Mouse (Mus musculus) kidney, adult 18-20 months (tissue): ENCODE data around the gene Xirp2.

ENCODE experiments used
- DNase-seq: peaks from one replicate; pipeline ENCODE4 v3.0.0; 2021

Xirp2 gene

DNA sequence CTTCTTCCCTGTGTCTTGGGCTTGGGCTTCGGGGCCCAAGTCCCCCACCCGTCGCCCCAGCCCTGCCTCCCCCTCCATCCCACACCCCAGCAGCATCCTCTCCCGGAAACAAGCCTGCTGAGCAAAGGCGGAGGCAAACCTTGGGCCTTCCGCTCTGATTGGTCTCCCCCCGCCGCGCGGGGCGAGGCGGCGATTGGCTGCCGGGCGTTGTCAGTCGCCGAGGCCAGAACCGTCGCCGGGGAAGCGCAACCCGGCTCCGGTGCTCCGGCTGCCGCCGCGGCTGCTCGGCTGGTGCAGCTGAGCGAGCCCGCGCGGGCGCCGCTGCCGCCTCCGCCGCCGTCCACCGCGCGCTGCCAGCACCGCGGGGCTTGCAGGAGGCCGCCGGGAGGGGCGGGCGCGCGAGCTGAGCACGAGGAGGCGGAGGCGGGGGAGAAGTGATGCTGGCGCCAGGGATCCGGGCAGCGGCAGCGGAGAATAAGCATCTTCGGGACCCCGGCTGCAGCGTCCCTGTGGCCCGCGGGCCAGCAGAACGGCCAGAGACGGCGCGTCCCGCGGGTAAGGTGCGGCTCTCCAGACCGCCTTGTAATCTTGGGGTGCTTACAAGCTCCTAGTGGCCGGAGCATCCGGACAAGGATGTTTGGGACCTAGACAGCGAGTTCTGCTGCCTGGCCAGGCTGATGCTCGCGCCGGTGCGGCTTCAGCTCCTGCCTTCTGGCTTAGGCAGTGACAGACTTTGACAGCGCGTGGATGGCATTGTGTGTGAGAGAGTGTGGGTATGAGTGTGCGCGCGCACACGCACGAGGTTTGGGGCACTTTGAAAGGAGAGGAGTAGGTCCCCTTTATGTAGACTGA is 119.9 kb downstream of the Xirp2 start, which contains the start of gene B3galt1:
Gene B3galt1 (plus strand): TSS at position 392 of the 852 bp plus-strand sequence.
- peak; percentile 50 for DNase-seq

DNA sequence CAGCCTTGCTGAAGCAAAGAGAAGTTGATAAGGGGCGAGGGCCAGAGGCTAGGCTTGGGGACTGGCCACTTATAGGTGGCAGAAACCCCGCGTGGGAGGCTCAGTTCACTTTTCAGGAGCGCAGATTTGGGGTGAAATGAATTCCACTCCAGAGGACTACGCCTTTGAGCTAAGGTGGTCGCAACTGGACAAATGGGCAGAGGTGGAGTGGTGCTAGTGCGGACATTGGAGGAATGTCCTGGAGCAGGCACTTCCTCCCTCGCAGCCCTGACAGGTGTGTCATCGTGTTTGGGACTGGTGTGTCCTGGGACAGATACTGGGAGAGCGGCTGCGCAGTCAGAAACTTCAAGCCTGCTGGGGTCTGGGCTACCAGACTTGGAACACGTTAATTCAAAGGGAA is 120.8 kb downstream of the Xirp2 start:
- no peak for DNase-seq

DNA sequence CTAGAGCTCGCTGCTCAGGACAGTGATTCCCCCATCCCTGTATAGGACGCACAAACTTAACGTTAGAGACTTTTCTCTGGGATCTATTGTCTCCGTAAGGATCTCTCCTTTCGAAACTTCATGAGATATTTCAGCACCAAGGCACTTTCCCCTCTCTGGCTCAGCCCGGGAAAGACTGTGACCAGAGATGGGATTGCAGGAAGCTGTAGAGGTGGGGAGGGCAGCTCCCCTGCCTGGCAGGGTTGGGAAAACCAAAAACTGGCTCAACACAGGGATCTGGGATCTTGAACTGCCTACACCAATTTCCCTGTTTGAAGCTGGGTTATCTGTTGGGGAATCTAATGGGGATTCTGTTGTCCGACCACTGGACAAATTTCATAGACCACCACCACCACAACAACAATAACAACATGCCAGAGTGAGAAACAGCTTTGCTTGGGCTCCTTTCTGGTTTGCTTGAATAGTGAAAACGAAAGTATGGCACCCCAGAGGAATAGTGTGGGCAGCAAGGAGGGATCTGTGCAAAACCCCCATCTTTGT is 121.4 kb downstream of the Xirp2 start:
- DNase-seq: no peak
